Mouse (Mus musculus): ENCODE results near the gene Ifngr1. TPM values are rescaled to one million over a fixed set of nuclear protein-coding genes. Genes with fewer than 3 reads are reported as not detected.

Gene Ifngr1
- total and polyA plus RNA-seq, 2 experiments from 2014 or later: 14.8 to 22.4 TPM

DNA sequence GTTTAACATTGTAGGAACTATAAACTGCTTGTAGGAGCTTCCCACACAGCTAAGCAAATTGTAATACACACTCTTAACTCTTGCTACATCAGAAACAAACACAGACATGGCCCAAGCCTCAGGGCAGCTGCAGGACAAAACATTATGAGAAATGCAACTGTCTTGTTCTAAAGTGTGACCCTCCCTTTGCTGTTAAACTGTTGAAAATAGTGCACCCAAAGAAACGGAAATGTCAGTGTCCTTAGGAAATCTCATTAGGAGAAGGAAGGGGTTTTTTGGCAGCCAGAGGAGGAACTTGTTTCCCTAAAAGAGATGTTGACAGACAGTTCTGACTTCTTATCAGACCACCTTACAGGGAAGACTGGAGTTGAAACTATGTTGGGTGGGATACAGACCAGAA is 21.0 kb upstream of the Ifngr1 start:
- Histone ChIP-seq H3K27me3 (ENCODE audit: insufficient read depth, low read length) (no peaks in the 10 kb centered on the region), H3K9me3 (ENCODE audit: low read length) (no peaks in the 10 kb centered on the region), H3K4me3 (ENCODE audit: low read depth, low read length) (no peak overlapping the region), H3K9ac (replicated peaks; ENCODE audit: low read length, poor library complexity, severe bottlenecking) (no peak overlapping the region), H3K4me1 (ENCODE audit: insufficient read depth, low read length) (no peaks in the 10 kb centered on the region), H3K36me3 (ENCODE audit: insufficient read depth, low read length) (no peaks in the 10 kb centered on the region), H3K4me2 (ENCODE audit: low read depth, low read length, poor library complexity, severe bottlenecking) (no peak overlapping the region), H3K27ac (ENCODE audit: low read depth, low read length) (no peak overlapping the region)
- no peak for DNase-seq (ENCODE audit: low spot score)
- TF ChIP-seq CTCF (IDR thresholded peaks at IDR 0.05): no peak
- WGBS: 72% methylated on average over 1 of the region's 1 CpGs
- ATAC-seq (ENCODE audit: low FRiP score): no peak

DNA sequence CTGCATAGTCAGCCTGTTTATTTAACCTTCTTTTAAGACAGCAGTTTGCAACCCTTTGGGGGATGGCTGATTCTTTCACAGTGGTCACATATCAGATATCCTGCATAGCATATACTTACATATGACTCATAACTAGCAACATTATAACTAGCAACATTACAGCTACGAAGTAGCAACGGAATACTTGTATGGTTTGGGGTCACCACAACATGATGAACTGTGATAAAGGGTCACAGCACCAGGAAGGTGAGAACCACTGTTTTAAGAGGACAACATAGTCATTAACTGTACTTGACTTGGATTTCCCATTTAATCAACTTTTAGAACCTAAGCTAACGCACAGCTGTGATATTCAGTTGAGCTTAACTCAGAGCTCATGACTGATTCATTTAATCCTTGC is 14.2 kb upstream of the Ifngr1 start:
- Histone ChIP-seq H3K4me2 (ENCODE audit: low read depth, low read length, poor library complexity, severe bottlenecking) (no peak overlapping the region), H3K36me3 (ENCODE audit: insufficient read depth, low read length) (no peaks in the 10 kb centered on the region), H3K9me3 (ENCODE audit: low read length) (no peaks in the 10 kb centered on the region), H3K4me1 (ENCODE audit: insufficient read depth, low read length) (no peaks in the 10 kb centered on the region), H3K27ac (ENCODE audit: low read depth, low read length) (no peak overlapping the region), H3K4me3 (ENCODE audit: low read depth, low read length) (no peak overlapping the region), H3K27me3 (ENCODE audit: insufficient read depth, low read length) (no peaks in the 10 kb centered on the region; the same call in 1 of the 2 replicates), H3K9ac (replicated peaks; ENCODE audit: low read length, poor library complexity, severe bottlenecking) (no peak overlapping the region)
- DNase-seq (ENCODE audit: low spot score) (no peak), ATAC-seq (ENCODE audit: low FRiP score) (no peak)
- TF ChIP-seq CTCF (IDR thresholded peaks at IDR 0.05): no peak
- 96% methylated on average over 3 of the region's 3 CpGs for WGBS

DNA sequence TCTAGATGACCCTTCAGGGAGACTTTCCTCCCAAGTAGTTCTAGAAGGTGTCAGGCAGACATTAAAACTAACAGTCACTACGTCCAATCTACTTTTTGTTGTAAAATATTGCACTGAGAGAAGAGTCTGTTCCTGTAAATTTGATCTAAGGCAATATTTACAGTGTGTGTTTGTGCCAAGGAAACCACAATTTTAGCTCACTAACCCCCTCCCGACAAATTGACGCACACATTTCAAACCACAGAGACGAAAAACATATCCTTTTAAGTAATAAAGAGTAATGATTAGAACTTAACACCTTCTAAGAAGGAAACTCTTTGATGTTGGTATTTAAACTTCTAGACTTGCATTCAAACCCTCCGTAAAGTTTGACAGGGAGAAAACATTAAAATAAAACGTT is 13.7 kb upstream of the Ifngr1 start:
- Histone ChIP-seq H3K4me2 (ENCODE audit: low read depth, low read length, poor library complexity, severe bottlenecking) (no peak overlapping the region), H3K27me3 (ENCODE audit: insufficient read depth, low read length) (no peaks in the 10 kb centered on the region; the same call in 1 of the 2 replicates), H3K9ac (replicated peaks; ENCODE audit: low read length, poor library complexity, severe bottlenecking) (no peak overlapping the region), H3K27ac (ENCODE audit: low read depth, low read length) (no peak overlapping the region), H3K4me1 (ENCODE audit: insufficient read depth, low read length) (no peaks in the 10 kb centered on the region), H3K36me3 (ENCODE audit: insufficient read depth, low read length) (no peaks in the 10 kb centered on the region), H3K9me3 (ENCODE audit: low read length) (no peaks in the 10 kb centered on the region), H3K4me3 (ENCODE audit: low read depth, low read length) (no peak overlapping the region)
- no peak for TF ChIP-seq CTCF (IDR thresholded peaks at IDR 0.05)
- ATAC-seq (ENCODE audit: low FRiP score) (no peak), DNase-seq (ENCODE audit: low spot score) (no peak)
- 88% methylated on average over 6 of the region's 6 CpGs for WGBS

DNA sequence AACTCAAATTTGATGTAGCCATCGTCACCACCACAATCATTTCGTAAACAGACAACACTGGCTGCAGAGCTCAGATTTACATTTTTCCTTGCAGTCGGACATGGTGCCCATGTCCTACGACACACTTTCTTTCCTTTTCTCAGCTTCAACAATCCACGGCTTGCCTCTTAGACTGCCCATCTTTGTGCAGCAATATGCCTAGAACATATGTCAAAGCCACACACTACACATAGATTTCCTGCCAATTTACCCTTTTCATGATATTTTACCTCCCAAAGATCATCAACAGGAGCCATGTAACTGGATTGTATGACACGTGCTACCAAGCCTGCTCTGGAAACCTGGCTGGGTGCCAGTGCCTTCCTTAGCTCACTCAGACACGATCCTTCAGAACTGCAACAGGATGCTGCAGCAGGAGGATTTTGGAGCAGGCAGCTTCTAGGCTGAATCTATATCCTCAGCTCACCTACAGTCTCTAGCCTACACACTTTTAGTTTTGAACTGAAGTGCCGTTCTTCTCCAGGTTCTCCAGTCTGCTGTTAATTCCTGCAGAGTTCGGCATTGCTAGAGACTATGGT is 13.3 kb upstream of the Ifngr1 start:
- no peak; the same call in 1 of the 2 replicates for ATAC-seq (ENCODE audit: low FRiP score)
- 67% methylated on average over 9 of the region's 9 CpGs for WGBS
- no peak overlapping the region for H3K4me2 ChIP-seq (ENCODE audit: low read depth, low read length, poor library complexity, severe bottlenecking)

DNA sequence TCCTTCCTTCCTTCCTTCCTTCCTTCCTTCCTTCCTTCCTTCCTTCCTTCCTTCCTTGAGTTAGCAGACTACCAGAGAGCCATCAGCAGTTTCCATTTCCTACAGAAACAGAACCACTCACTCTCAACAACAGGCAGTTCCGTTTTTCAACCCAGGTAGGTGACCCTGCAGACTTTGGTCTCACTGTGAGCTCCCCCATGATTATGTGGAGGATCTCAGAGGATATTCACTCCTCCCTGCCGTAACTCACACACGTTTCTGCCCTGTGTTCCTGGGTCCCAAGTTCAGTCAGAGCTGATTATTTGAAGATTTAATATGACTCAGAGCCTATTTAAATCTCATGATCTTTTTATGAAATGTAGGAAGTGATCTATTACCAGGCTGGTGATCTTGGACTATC is 11.1 kb upstream of the Ifngr1 start:
- TF ChIP-seq CTCF (IDR thresholded peaks at IDR 0.05): no peak
- H3K4me2 ChIP-seq (ENCODE audit: low read depth, low read length, poor library complexity, severe bottlenecking): no peak overlapping the region
- no peaks in the 10 kb centered on the region for H3K9me3 ChIP-seq (ENCODE audit: low read length)
- H3K36me3 ChIP-seq (ENCODE audit: insufficient read depth, low read length): no peaks in the 10 kb centered on the region
- 65% methylated on average over 3 of the region's 3 CpGs for WGBS
- H3K4me3 ChIP-seq (ENCODE audit: low read depth, low read length): no peak overlapping the region
- no peaks in the 10 kb centered on the region for H3K4me1 ChIP-seq (ENCODE audit: insufficient read depth, low read length)
- DNase-seq (ENCODE audit: low spot score): no peak
- H3K27ac ChIP-seq (ENCODE audit: low read depth, low read length): no peak overlapping the region
- H3K9ac ChIP-seq (replicated peaks; ENCODE audit: low read length, poor library complexity, severe bottlenecking): no peak overlapping the region
- no peaks in the 10 kb centered on the region; the same call in 1 of the 2 replicates for H3K27me3 ChIP-seq (ENCODE audit: insufficient read depth, low read length)
- no peak for ATAC-seq (ENCODE audit: low FRiP score)

More for the DNA sequence above, 13.3 kb upstream of the Ifngr1 start:
- Histone ChIP-seq H3K4me3 (ENCODE audit: low read depth, low read length) (no peak overlapping the region), H3K9me3 (ENCODE audit: low read length) (no peaks in the 10 kb centered on the region), H3K27me3 (ENCODE audit: insufficient read depth, low read length) (no peaks in the 10 kb centered on the region; the same call in 1 of the 2 replicates), H3K9ac (replicated peaks; ENCODE audit: low read length, poor library complexity, severe bottlenecking) (no peak overlapping the region), H3K27ac (ENCODE audit: low read depth, low read length) (no peak overlapping the region), H3K4me1 (ENCODE audit: insufficient read depth, low read length) (no peaks in the 10 kb centered on the region), H3K36me3 (ENCODE audit: insufficient read depth, low read length) (no peaks in the 10 kb centered on the region)
- peak; percentile 37 for DNase-seq (ENCODE audit: low spot score)
- TF ChIP-seq CTCF (IDR thresholded peaks at IDR 0.05): no peak

DNA sequence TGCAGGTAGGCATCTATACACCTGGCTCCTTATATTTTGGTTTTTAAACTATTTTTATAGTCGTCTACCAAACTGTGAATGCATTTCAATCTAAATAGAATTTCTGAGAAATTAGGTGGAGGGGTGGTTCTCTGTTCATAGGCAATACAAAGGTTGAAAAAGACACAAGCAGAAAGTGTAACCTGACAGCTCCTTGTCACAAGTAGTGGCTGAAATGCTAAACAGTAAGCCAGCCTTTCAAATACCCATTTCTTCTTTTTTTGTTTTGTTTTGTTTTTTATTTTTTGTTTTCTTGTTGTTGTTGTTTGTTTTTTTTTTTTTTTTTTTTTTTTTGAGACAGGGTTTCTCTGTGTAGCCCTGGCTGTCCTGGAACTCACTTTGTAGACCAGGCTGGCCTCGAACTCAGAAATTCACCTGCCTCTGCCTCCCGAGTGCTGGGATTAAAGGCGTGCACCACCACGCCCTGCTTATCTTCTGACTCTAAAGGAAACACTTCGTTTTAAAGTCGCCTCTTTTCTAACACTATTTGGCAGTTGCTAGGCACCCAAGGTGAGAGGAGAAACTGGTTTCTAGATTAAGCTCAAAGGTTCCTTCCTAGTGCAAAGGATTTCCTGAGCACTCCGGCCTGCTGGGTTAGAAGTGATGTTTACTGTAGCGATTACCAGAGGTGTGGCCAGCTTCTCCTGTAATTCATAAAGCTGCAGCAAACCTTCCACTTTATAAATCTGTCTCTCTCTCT is 9.7 kb upstream of the Ifngr1 start:
- no peak for ATAC-seq (ENCODE audit: low FRiP score)
- WGBS: 85% methylated on average over 9 of the region's 9 CpGs

More for the DNA sequence above, 9.7 kb upstream of the Ifngr1 start:
- TF ChIP-seq CTCF (IDR thresholded peaks at IDR 0.05): no peak
- H3K27me3 ChIP-seq (ENCODE audit: insufficient read depth, low read length): no peaks in the 10 kb centered on the region; the same call in 1 of the 2 replicates
- DNase-seq (ENCODE audit: low spot score): no peak
- no peak overlapping the region for H3K27ac ChIP-seq (ENCODE audit: low read depth, low read length)
- no peak overlapping the region for H3K9ac ChIP-seq (replicated peaks; ENCODE audit: low read length, poor library complexity, severe bottlenecking)
- no peaks in the 10 kb centered on the region for H3K36me3 ChIP-seq (ENCODE audit: insufficient read depth, low read length)
- H3K4me2 ChIP-seq (ENCODE audit: low read depth, low read length, poor library complexity, severe bottlenecking): no peak overlapping the region
- no peaks in the 10 kb centered on the region for H3K4me1 ChIP-seq (ENCODE audit: insufficient read depth, low read length)
- H3K9me3 ChIP-seq (ENCODE audit: low read length): no peaks in the 10 kb centered on the region
- H3K4me3 ChIP-seq (ENCODE audit: low read depth, low read length): no peak overlapping the region
